ENCODE assay signal across 21 mouse cellular contexts in the genomic region with DNA sequence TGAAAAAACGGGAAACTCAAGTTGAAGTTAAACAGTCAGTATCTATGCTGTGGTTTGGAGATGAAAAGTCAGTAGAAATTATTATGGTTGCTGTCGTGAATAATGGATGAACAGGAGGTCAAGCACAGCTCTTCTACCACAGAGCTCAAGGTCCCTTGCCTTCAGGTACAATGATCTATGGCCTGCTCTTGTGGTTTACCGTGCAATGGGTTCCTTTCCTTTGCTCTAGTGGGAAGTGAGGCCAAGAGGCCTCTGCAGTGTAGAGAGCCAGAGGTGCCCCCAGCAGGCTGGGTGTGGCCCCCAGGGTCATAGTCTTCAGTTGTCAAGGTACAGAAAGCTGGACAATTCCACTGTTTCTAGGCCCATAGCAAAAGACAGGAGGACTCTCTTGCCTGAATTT.
DNase-seq lines count a peak whose midpoint lies in the region; ATAC-seq lines count a peak whose summit lies in the region.
"Had no signal": no experiment of that assay in that cellular context is flagged by ENCODE, and none has a peak within 500 bp of the region (broad histone marks: within the 10 kb centered on the region; RNA-seq: fewer than 3 reads in every experiment).

No protein-coding gene starts in this region.

- H3K9me3 ChIP-seq in heart, embryonic 12.5 days (replicated peaks), result no peaks in the 10 kb centered on the region
- H3K9me3 ChIP-seq: embryonic facial prominence, embryonic 10.5 days; embryonic facial prominence, embryonic 12.5 days; forebrain, embryonic 13.5 days; forebrain, embryonic 15.5 days; G1E had no signal

- H3K4me3 ChIP-seq in heart, embryonic 12.5 days, result no peak overlapping the region
- H3K4me3 ChIP-seq: embryonic facial prominence, embryonic 10.5 days; embryonic facial prominence, embryonic 12.5 days; forebrain, embryonic 13.5 days; forebrain, embryonic 15.5 days had no signal

- H3K36me3 ChIP-seq in heart, embryonic 12.5 days, result no peaks in the 10 kb centered on the region
- H3K36me3 ChIP-seq: embryonic facial prominence, embryonic 10.5 days; embryonic facial prominence, embryonic 12.5 days; forebrain, embryonic 15.5 days; G1E had no signal

- WGBS in heart, embryonic 12.5 days, result 67% methylated on average over 3 of the region's 3 CpGs

- DNase-seq in adrenal gland, adult (ENCODE audit: inconsistent age in 2 of 2, low spot score in 1 of 2), result peak; percentile 21 to 63
- DNase-seq in adrenal gland, postnatal 10 days, result no peak
- DNase-seq in adrenal gland, adult 8-10 months, result peak; percentile 18
- DNase-seq in adrenal gland, postnatal 4 days (ENCODE audit: low spot score in 2 of 2), result no peak
- peak; percentile 69 for DNase-seq in heart, adult 11 months
- DNase-seq: B cell, adult 2 months; cerebellum, adult 11-12 months; cerebellum, adult 2 months; cerebellum, adult 9-10 months; cerebellum, postnatal 10 days; cerebellum, postnatal 25 days; forebrain, postnatal 0 days had no signal

- no peak overlapping the region for H3K27ac ChIP-seq in heart, embryonic 12.5 days (ENCODE audit: poor library complexity, severe bottlenecking)
- H3K27ac ChIP-seq: embryonic facial prominence, embryonic 10.5 days; embryonic facial prominence, embryonic 12.5 days; forebrain, embryonic 13.5 days; forebrain, embryonic 15.5 days had no signal

- no peak for ATAC-seq in heart, embryonic 12.5 days (ENCODE audit: insufficient number of reproducible peaks, low FRiP score)
- ATAC-seq: activated CD4-positive, CD25-positive, alpha-beta regulatory T cell, adult 4 months; CD4-positive, CD25-positive, alpha-beta regulatory T cell, adult 4 months; forebrain, embryonic 13.5 days; forebrain, embryonic 15.5 days; forebrain, postnatal 0 days; Patski had no signal

- H3K4me2 ChIP-seq in heart, embryonic 12.5 days, result no peak overlapping the region
- H3K4me2 ChIP-seq: embryonic facial prominence, embryonic 12.5 days; forebrain, embryonic 13.5 days; forebrain, embryonic 15.5 days had no signal

- H3K27me3 ChIP-seq in heart, embryonic 12.5 days (replicated peaks), result no peaks in the 10 kb centered on the region
- H3K27me3 ChIP-seq: embryonic facial prominence, embryonic 12.5 days; forebrain, embryonic 13.5 days; forebrain, embryonic 15.5 days; Patski had no signal

- no peaks in the 10 kb centered on the region for H3K4me1 ChIP-seq in heart, embryonic 12.5 days (replicated peaks)
- H3K4me1 ChIP-seq: embryonic facial prominence, embryonic 10.5 days; embryonic facial prominence, embryonic 12.5 days; forebrain, embryonic 13.5 days; forebrain, embryonic 15.5 days had no signal

- no peak overlapping the region for H3K9ac ChIP-seq in heart, embryonic 12.5 days
- H3K9ac ChIP-seq: embryonic facial prominence, embryonic 12.5 days; forebrain, embryonic 13.5 days; forebrain, embryonic 15.5 days; forebrain, postnatal 0 days had no signal

Comparison
In these comparisons a context has a peak if more than half of its experiments do, and no peak if none do; other contexts are left out.
1. DNase-seq: peak in adrenal gland, adult (2 of 2), adrenal gland, adult 8-10 months (single experiment) and heart, adult 11 months (single experiment); none in adrenal gland, postnatal 10 days (single experiment) and adrenal gland, postnatal 4 days (0 of 2).